Mouse (Mus musculus) layer of hippocampus, postnatal 10 days (tissue): ENCODE results near the gene Rcan3. TPM values are rescaled to one million over a fixed set of nuclear protein-coding genes. Genes with fewer than 3 reads are reported as not detected.

Source experiments
- microRNA-seq, 2 experiments: library from miRNA; unstranded; fragments of <30 nt; microRNA quantifications; one replicate each; pipeline ENCODE4 v1.2.0; 2021
- total RNA-seq, 2 experiments: library from RNA; stranded (reverse); gene quantifications; 2 replicates each; pipeline ENCODE4 v1.2.3; 2021

Gene Rcan3
- total RNA-seq, 2 experiments from 2014 or later, result 45.8 to 46.2 TPM

Small RNA genes lying within 50 kb of the gene (microRNA-seq; reads per million reads assigned to microRNA genes)
- 506 to 684 reads per million in 2 experiments for gene Mir700

Other genes with a start within 250 kb of the Rcan3 start
- gene Clic4, start 161.0 kb downstream of the Rcan3 start, total RNA-seq, result 10 to 100 TPM; 31.0 to 31.6 TPM
- 100 to 1,000 TPM; 131 to 153 TPM for gene Srrm1, start 80.5 kb downstream of the Rcan3 start, total RNA-seq
- gene Ncmap, start 35.6 kb downstream of the Rcan3 start, total RNA-seq, result 1 to 10 TPM in 1 of 2 experiments, under 1 TPM in 1; 0.82 to 1.2 TPM
- 1 to 10 TPM; 1.1 to 2.3 TPM for gene Stpg1, start 60.9 kb upstream of the Rcan3 start, total RNA-seq
- gene Nipal3, start 61.2 kb upstream of the Rcan3 start, total RNA-seq, result 10 to 100 TPM; 60.9 to 66.2 TPM
- gene Grhl3, start 139.8 kb upstream of the Rcan3 start, total RNA-seq, result under 1 TPM; 0.30 to 0.65 TPM